Mouse (Mus musculus): ENCODE results near the gene Slc12a9. TPM values are rescaled to one million over a fixed set of nuclear protein-coding genes. Genes with fewer than 3 reads are reported as not detected.

Slc12a9 gene
- total RNA-seq, 2 experiments from 2014 or later: 5.0 to 5.5 TPM

DNA sequence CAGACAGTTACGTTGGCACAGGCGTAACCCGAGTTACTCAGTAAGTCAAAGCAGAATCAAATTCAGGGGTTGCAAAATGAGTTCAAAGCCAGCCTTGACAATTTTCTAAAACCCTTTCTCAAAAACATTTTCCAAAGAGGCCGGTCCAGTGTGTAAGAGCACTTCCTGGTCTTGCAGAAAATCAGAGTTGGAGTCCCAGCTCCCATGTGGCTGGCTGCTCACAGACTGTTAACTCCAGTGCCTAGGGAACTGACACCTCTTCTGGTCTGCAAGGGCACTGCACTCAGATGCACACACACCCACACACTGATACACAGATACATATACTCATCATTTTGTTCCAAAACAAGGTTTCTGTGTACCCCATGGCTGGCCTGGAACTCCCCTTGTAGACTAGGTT is 25.0 kb downstream of the Slc12a9 start:
- DNase-seq: no peak

DNA sequence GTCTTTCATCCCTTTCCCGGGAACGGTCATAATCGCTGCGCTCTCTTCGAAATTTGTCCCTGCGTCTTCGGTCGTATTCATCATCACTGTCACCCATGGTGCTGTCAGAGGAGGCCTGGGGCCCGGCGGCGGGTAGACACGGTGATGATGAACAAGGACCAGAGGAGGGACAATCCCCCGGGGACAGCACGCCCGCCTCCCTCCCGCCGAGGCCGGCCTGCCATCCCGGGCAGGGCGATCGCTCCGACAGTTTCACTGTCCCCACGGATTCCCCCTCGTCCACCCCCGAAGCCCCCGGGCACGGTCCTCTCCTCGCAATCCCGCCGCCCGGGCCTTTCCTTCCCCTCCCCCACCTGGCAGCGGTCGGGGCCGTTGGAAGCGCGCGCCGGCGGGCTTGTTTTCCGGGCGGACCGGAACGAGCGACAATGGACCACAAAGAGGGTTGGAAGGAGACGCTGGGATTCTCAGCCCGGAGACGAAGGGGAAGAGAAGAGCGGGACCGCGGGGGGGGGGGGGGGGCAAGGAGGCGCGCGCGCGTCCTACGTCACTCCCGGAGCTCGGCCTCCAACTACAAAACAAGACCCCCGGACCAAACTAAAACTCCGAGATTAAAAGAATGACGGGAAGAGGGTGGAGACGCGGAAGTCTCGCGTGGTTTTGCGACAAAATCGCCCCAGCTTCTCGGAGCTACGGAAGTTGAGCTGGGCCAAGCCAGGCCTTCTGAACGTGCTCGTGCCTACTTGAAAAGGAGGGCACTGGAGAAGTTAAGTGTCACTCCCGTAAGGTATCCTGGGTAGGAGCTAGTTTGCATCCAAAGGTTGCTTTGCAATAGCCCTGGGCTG is 26.1 kb downstream of the Slc12a9 start, which contains the start of gene Srrt:
TSS of gene Srrt (minus strand) at position 604 of the 842 bp plus-strand sequence.
- DNase-seq: peak; percentile 93

DNA sequence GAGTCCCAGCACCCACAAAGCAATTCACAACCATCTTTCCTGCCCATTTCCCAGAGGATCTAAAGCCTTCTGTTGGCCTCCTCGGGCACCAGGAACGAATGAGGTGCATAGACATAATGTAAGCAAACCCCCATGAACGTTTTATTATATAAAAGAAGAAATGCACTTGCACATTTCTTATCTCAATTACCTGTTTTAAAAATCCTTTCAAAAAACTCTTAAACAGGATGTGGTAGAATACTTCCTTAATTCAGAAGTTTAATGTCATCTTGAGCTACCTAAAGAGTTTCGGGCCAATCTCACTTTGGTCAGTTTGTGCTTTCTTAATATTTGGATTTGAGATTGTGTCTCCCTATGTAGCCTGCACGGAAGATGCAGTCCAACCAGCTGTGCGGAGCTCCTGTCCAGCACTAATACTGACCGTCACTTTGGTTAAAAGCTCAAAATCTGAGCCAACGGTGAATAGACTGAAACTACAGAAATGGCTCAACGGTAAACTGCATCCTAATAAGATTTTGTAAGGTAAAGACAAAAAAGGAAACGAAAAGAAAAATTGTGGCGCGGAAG is 26.9 kb downstream of the Slc12a9 start:
- DNase-seq: no peak

DNA sequence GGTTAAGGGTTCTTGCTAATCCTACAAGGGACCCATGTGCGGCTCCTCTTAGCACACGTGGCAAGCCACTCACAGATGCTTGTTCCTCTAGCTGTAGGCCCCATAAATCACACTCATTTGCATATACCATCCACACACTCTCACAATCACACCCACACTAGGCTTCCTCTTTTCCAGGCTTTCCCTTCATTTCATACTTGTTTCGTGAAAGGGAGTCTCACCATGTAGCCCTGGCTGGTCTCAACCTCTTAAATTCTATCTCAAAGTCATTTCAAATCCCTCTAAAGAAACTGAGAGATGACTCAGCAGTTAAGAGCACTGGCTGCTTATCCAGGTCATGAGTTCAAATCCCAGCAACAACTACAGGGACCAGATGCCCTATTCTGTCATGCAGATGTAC is 27.6 kb downstream of the Slc12a9 start:
- no peak for DNase-seq

DNA sequence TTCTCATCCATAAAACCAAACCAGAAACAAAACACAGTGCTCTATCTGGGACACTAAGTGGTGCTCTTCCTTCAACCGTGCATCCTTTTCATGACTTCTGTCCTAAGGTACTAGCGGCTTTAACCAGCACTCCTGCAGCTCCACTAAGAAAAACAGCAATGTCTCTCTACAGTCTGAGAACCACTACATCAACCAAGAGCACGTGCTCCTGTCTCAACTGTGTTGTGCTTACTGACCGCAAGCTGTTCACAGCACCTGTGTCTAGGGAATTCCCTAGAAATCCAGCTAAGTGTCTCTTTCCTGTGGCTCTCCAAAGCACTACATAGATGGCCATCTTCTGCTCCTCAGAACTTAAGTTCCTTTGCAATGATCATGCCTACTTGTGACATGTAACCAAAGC is 28.6 kb downstream of the Slc12a9 start:
- no peak for DNase-seq

DNA sequence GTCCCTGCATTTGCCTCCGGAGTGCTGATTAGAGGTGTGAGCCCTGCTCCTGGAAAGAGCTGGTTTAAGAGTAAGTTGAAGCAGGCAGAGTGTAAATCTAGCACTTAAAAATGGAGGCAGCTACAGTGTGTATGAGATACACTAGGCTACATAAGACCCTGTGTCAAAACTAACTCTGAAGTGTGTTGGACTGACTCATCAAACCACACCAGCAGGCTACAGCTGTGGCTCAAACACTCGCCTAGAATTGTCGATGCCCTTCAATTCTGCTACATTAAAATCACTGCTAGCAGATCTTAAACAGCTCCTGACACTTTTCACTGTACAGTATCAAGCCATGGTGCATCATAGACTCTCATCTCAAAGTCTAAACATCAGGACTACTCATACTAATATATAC is 29.2 kb downstream of the Slc12a9 start:
- no peak for DNase-seq

DNA sequence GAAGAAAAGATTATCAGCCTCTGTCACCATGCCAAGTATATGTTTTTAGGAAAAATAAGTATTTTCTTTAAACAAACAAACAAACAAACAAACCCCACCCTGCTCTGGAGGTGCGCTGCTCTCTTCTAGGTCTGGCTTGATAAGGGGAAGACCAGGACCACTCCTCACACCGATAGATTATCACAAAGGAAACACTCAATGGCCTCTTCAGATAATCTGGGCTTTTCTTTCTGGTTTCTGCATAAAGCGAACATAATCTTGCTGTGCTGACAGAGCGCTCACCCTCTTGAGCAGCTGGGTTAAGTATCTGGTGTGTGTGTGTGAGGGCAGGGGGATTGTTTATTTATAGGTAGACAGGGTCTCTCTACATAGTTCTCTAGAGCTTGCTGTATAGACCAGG is 29.8 kb downstream of the Slc12a9 start:
- no peak for DNase-seq

DNA sequence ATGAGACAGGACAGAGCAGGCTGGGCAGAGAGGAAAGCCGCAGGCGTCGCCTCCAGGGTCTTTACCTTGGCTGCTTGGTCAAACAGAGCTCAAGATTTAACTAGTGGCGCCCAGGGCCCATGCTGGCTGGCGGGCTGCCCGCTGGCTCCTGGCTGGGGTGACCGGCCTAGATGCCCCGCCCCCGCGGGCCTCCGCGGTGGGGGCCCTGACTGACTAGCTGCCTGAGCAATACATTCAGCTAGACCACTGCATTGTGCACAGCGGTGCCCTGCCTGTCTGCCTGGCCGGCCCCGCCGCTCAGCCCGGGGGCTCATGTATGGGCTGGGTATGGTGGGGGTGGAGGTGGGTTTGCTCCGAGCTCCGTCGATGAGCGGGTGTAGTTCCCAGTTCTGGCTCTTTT is 32.1 kb downstream of the Slc12a9 start:
- peak; percentile 44 for DNase-seq

DNA sequence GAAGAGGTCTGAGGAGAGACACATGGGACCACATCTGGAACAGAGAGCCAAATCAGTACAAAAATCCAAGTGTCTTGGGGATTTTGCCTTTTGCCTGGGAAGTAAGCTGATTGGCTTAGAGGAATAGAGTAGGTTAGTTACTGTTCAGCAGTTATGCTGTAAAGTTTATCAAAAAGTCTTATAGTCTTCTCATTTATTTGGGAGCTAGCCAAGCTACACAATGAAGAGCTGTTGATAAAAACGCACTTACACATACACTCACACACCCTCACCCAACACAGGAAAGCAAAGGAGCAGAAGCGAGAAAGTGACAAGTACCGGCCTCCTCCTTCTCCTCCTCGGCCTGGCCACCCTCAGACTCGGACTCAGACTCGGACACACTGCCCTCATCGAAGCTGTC is 34.2 kb downstream of the Slc12a9 start:
- DNase-seq: no peak

DNA sequence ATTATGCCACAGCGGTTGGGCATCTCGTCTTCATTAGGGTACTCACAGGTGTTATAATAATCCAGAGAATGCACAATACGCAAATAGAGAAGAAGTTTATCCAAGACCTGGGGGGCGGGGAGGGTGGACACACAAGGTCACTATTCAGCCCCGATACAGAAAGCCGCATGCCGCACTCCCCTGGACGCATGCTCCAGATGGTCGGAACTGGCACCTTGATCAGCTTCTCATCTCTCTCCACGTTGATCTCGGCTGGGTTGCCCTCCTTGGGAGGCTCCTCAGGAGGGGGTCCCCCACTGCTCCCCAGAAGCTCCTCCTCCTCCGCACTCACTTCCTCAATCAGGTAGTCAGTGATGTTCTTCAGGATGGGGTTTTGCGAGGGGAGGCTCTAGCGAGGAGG is 36.3 kb downstream of the Slc12a9 start:
- DNase-seq: no peak

DNA sequence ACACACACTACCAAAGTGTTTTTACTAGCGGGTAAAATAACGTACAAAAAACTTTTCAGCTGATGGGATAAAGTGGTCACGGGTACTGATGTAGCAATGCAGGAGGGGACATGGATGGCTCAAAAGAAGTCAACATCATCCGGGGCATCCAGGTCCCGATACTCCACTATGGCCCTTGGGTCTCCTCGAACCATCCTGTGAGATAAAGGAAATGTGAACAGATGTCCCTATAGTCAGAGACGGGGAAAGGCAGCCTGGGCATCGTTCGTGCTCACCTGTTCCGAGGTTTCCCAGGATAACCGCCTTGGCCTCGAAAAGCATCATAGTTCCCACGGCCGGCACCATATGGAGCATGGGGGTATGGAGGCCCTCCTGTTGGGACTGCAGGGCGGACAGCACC is 37.7 kb downstream of the Slc12a9 start:
- DNase-seq: no peak

DNA sequence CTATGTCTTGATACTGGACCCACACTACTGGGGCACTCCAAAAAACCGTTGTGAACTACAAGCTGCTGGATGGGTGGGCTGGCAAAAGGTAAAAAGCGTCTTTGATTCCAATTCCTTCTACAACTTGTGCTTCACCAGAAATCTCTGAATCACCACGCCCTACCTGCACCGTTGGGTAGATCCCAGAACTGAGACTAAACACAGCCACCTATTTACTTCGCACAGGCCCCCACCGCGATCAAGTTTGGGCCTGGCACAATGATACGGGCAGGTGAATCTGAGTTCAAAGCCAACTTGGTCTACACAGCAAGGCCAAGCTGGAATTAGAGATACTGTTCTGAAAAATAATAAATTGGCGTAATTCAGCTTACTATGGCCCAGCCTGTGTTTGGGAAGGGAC is 38.1 kb downstream of the Slc12a9 start:
- no peak for DNase-seq

DNA sequence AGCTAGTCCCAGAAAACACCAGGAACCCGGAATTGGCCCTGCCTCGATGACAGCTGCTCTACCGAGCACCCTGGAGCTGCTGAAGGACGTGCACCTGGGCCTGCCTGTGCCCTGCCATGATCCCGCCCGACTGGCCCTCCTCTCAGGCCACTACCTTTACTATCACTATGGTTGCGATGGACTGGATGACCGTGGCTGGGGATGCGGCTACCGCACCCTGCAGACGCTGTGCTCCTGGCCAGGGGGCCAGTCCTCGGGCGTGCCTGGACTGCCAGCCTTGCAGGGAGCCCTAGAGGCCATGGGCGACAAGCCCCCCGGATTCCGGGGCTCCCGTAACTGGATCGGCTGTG is 38.7 kb downstream of the Slc12a9 start:
- no peak for DNase-seq

DNA sequence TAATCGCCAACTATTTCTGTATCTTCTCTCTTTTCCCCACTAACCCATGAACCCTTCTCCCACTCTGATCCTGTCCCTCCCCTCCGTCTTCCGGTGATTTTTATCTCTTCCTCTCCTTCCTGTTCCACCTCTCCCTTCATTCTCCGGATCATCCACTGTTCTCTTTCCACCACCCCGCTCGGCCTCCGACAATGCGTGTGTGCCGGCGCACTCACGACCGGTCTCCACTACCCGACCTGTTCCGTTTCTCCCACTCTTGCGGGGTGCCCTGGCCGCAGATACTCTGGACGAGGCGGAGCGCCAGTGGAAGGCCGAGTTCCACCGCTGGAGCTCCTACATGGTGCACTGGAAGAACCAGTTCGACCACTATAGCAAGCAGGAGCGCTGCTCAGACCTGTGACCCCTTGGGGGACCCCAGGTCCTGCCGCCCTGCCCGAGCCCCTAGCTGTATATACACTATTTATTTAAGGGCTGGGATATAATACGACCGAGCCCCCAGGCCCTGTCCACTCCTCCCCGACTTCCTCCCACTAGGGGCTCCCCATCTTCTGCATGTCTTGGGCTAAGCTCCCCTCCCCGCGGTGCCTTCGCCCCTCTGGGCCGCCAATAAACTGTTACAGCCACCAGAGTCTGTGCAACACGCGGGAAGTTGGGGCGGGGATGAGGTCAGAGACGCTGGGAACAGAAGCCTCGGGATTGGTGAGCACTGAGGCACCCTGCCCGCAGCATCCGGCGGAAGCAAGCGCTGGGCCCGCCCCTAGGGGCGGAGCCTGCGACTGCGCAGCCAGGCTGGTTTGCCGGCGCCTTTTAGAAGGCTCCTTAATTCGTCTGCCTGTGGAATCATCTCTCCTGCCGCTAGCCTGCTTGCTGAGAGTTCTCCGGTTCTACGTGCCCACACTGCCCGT is 39.3 kb downstream of the Slc12a9 start, which contains the start of gene Ufsp1:
TSS of gene Ufsp1 (plus strand) at position 791 of the 905 bp plus-strand sequence.
- peak; percentile 96 for DNase-seq

DNA sequence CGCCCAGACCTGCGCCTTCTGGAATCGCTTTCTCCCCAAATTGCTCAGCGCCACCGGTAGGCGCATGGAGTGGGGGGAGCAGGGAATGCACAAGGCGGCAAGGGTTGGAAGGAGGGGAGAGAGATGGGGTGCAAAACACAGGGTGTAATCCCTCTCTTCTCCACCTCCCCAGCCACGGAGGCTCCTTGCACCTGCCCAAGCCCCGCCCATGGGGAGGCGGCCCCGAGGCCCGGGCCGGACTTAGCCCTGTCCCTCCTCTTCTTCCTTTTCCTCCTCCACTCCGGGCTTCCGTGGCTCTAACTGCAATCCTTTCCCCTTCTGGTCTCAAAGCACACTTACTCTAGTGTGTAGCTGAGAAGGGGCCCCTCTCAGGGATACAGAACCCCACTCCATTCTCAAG is 40.1 kb downstream of the Slc12a9 start:
- DNase-seq: peak; percentile 75

DNA sequence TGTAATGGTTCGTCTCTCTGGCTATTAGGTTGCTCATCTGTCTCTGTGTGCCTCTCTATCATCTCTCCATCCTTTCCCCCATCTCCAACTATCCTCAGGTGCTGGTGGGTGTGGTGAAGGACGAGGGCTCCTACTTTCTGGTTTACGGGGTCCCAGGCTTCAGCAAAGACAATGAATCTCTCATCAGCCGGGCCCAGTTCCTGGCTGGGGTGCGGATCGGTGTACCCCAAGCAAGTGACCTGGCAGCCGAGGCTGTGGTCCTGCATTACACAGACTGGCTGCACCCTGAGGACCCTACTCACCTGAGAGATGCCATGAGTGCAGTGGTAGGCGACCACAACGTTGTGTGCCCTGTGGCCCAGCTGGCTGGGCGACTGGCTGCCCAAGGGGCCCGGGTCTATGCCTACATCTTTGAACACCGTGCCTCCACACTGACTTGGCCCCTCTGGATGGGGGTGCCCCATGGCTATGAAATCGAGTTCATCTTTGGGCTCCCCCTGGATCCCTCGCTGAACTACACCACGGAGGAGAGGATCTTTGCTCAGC is 41.9 kb downstream of the Slc12a9 start:
- no peak for DNase-seq

DNA sequence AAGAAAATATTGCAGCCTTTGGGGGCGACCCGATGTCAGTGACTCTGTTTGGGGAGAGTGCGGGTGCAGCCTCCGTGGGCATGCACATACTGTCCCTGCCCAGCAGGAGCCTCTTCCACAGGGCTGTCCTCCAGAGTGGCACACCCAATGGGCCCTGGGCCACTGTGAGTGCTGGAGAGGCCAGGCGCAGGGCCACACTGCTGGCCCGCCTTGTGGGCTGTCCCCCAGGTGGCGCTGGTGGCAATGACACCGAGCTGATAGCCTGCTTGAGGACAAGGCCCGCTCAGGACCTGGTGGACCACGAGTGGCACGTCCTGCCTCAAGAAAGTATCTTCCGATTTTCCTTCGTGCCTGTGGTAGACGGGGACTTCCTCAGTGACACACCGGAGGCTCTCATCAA is 42.7 kb downstream of the Slc12a9 start:
- peak; percentile 73 for DNase-seq

DNA sequence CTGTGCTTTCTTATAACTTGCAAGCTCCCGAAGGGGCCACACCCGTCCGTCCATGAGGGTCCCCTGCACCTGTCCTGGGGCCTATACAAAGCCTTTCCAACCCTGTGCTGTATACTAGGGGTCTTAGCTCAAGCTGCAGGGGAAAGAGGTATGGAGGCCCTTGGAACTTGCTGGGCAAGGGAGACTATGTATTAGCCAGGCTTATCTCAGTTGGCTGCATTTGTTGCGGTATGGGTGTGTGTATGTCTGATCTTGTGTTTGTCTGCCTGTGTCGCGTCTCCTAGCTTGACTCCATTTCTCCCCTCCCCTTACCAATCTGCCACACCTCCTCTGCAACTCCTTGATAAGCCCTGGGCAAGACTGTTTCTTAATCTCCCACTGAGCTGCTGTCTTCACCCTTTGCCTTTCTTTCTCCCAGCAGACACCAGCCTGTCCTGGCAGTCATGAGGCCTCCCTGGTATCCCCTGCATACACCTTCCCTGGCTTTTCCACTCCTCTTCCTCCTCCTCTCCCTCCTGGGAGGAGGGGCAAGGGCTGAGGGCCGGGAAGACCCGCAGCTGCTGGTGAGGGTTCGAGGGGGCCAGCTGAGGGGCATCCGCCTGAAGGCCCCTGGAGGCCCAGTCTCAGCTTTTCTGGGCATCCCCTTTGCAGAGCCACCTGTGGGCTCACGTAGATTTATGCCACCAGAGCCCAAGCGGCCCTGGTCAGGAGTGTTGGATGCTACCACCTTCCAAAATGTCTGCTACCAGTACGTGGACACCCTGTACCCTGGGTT is 43.6 kb downstream of the Slc12a9 start:
- no peak for DNase-seq

DNA sequence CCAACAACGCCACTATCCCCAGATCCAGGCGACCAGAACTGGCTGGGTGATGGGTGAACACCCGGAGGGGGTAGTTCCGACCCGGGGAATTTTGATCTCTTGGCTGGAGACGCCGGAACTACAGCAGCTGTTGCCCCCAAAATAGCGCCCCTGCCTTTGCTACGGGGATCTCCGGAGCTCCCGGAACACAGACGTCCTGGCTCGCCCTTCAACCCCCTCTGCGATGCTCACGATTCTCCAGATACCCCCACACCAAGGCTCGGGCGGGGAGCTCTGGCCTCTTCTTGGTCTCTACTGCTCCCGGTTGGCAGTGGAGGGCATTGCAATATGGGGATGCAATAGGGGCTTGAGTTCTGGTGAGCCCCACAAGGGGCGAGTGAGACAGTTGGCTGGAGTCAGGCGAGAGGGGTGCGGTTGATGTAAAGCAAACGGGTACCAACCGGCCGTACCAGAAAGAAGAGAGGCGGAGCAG is 44.4 kb downstream of the Slc12a9 start:
- DNase-seq: peak; percentile 60

DNA sequence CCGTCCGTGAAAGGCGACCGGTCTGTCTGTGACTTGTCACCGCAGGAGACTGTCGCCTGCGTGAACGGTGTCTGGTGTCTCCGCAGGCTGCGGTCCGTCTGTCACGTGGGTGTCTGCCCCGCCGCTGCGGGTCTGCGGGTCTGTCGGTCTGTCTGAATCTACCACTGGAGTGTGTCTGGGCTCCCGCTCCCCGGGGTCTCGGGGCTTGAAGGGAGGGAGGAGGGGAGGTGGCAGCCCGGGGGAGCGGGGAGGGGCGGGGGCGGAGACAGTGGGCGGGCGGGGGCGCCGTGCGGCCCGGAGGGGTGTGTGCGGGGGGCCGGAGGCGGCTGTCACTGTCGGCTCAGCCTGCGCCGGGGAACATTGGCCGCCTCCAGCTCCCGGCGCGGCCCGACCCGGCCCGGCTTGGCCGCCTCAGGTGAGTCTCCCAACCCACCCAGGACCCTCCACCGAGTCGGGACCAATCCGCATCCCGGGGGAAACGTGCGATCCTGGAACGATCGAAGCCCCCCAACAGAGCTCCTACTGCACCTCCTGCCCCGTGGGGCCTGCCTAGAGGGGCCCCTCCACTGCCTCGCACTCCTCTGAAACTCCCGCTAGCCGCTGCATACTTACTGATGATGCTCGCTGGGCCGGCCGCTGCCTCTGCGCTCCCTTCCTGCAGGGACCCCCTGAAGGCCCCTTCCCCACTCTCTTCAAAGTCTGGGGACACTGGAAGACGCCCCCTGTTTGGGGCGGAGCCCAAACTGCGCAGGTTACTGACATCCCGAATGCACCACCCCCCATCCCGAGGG is 45.2 kb downstream of the Slc12a9 start:
- peak; percentile 31 for DNase-seq

Measured in heart, postnatal 4 days (tissue).